Mouse (Mus musculus): ENCODE data around the gene Trmt61a. TPM values are rescaled to one million over a fixed set of nuclear protein-coding genes. Genes with fewer than 3 reads are reported as not detected.

Gene Trmt61a
- 7.4 and 8.5 TPM in 2 replicates for polyA plus RNA-seq (2015; fragmentation: Nextera tagmentation; extraction: Ambion mirVana)

DNA sequence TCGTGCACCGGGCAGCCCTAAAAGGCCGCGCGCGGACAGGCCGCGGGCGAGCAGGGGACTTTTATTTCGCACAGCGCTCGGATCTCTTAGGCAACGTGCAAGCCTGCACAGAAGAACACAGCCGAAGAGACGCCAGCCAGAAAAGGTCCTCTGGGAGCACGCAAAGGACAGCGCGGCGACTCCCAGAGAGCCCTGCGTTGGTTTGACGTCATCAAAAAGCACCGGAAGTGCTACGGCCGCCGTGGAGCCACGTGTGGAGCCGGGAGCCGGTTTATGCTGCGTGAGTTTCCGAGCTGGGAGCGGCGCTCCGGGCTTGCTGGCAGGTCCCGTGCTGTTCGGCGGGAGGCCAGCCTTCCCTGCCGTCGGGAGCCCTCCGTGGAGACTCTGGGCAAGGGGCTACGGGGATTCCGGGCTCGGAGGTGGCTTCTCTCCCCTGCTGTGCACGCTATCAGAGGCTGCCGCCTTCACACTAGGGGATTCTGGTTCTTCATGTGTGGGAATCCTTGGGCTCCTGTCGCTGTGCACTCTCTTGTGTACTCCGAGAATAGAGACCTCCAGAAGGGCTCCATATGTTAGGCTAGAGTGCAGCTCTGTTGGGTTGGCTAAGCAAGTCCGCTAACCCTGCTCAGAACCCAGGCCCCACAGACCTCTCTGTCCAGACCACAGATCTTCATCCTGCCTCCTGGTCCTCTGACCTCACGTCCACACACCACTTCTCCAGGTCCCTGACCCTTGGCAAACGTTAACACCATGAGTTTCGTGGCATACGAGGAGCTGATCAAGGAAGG, at the start of gene Trmt61a:
Trmt61a (plus strand) TSS at position 224 of the 788 bp plus-strand sequence.
- ATAC-seq (ENCODE audit: low FRiP score, low TSS enrichment) = peak; percentile 91
- peaks cover 11% of the 10 kb centered on the region for H3K4me1 ChIP-seq (replicated peaks; ENCODE audit: control insufficient read depth, insufficient read depth)
- peak; percentile 93 for DNase-seq (ENCODE audit: low spot score)
- H3K36me3 ChIP-seq (ENCODE audit: control insufficient read depth, insufficient read depth, low read length) = no peaks in the 10 kb centered on the region
- peak within 1 kb of the TSS; percentile 81 for H3K4me3 ChIP-seq (ENCODE audit: low read depth, low read length)
- H3K4me2 ChIP-seq (replicated peaks; ENCODE audit: low read depth) = peak within 1 kb of the TSS; percentile 93
- no peaks in the 10 kb centered on the region for H3K9me3 ChIP-seq (ENCODE audit: control insufficient read depth, low read length)
- peak within 1 kb of the TSS; percentile 95 for H3K27ac ChIP-seq (replicated peaks)
- TF ChIP-seq EP300 (optimal IDR thresholded peaks at IDR 0.05) = no peak
- TF ChIP-seq CTCF (IDR thresholded peaks at IDR 0.05; ENCODE audit: low read depth) = no peak
- WGBS = 1% methylated on average over 50 of the region's 51 CpGs
- H3K27me3 ChIP-seq (ENCODE audit: control insufficient read depth, insufficient read depth, low read length) = no peaks in the 10 kb centered on the region
- H3K9ac ChIP-seq (ENCODE audit: low read length) = peak within 1 kb of the TSS; percentile 67

DNA sequence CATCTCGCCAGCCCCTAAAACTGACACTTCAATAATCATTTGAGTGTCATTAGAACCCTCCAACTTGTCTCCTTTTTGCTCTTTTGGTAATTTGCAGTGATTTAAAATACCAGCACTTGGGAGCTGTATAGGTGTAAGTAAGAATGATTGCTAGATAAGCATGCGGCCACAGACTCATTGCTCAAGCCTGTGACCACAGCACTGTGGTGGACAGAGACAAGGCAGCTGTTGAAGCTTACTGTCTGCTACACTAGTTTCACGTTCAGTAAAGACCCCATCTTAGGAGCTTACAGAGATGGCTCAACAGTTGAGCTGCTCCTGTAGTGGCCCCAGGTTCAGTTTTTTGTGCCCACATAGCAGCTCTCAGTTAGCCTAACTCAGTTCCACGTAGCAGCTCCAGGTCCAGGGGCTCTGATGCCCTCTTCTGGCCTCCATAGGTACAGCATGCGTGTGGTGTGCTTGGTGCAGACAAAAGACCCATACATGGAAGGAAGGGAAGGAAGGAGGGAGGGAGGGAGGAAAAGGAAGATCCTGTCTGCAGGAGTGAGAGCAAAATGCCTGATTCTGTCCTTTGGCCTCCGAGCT, 29.8 kb upstream of the Trmt61a start:
- Histone ChIP-seq H3K4me1 (replicated peaks; ENCODE audit: control insufficient read depth, insufficient read depth) (no peaks in the 10 kb centered on the region), H3K4me3 (ENCODE audit: low read depth, low read length) (no peak overlapping the region), H3K36me3 (ENCODE audit: control insufficient read depth, insufficient read depth, low read length) (peaks cover 18% of the 10 kb centered on the region; the same call in 1 of the 2 replicates), H3K27ac (replicated peaks) (no peak overlapping the region), H3K4me2 (replicated peaks; ENCODE audit: low read depth) (no peak overlapping the region), H3K9me3 (ENCODE audit: control insufficient read depth, low read length) (no peaks in the 10 kb centered on the region), H3K27me3 (ENCODE audit: control insufficient read depth, insufficient read depth, low read length) (no peaks in the 10 kb centered on the region), H3K9ac (ENCODE audit: low read length) (no peak overlapping the region)
- 49% methylated on average over 6 of the region's 6 CpGs for WGBS
- TF ChIP-seq CTCF (IDR thresholded peaks at IDR 0.05; ENCODE audit: low read depth) = peak; percentile 91
- TF ChIP-seq EP300 (optimal IDR thresholded peaks at IDR 0.05) = no peak
- peak; percentile 68 for DNase-seq (ENCODE audit: low spot score)
- peak; percentile 65 for ATAC-seq (ENCODE audit: low FRiP score, low TSS enrichment)

DNA sequence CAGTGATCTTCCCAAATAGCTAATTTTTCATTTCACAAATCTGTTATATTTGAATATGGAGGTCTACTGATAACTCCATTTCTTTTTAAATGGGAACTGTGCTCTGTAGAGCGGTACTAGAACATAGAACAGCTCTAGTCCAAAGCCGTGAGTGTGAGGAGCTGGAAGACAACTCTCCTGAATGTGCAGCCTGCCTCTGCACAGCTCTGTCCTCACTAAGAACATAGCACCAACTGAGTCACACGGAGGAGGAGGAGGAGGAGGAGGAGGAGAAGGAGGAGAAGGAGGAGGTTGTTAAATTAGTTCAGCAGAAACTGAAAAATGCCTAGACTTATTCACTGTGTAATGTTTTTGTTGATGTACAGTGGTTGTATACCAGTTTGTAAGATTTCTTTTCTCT, 25.0 kb upstream of the Trmt61a start:
- no peak overlapping the region for H3K4me2 ChIP-seq (replicated peaks; ENCODE audit: low read depth)
- H3K27ac ChIP-seq (replicated peaks) = no peak overlapping the region
- 87% methylated on average over 3 of the region's 3 CpGs for WGBS
- no peak overlapping the region for H3K4me3 ChIP-seq (ENCODE audit: low read depth, low read length)
- H3K9me3 ChIP-seq (ENCODE audit: control insufficient read depth, low read length) = no peaks in the 10 kb centered on the region
- ATAC-seq (ENCODE audit: low FRiP score, low TSS enrichment) = no peak
- DNase-seq (ENCODE audit: low spot score) = no peak
- TF ChIP-seq CTCF (IDR thresholded peaks at IDR 0.05; ENCODE audit: low read depth) = no peak
- TF ChIP-seq EP300 (optimal IDR thresholded peaks at IDR 0.05) = no peak
- no peaks in the 10 kb centered on the region for H3K27me3 ChIP-seq (ENCODE audit: control insufficient read depth, insufficient read depth, low read length)
- peaks cover 17% of the 10 kb centered on the region for H3K36me3 ChIP-seq (ENCODE audit: control insufficient read depth, insufficient read depth, low read length)
- H3K4me1 ChIP-seq (replicated peaks; ENCODE audit: control insufficient read depth, insufficient read depth) = no peaks in the 10 kb centered on the region
- no peak overlapping the region for H3K9ac ChIP-seq (ENCODE audit: low read length)

DNA sequence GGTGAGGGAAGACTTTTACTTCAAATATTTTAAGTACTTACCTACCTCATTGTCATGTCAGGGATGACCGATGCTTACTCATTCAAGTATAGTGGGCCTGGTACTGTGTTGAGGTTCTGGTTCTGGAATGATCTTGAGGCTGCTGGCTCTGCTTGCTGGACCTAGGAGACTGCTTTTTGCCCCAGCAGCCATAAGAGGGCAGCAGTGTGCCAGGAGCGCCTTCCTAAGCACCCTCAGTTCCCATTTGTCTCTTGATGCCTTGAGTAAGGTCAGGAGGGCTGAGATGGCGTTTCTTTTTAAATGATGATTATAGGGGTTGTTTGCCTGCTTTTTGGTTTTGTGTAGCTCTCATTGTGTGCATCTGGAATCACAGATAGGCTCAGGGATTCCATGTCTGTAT, 24.5 kb upstream of the Trmt61a start:
- no peak overlapping the region for H3K9ac ChIP-seq (ENCODE audit: low read length)
- 17% methylated on average over 3 of the region's 3 CpGs for WGBS
- ATAC-seq (ENCODE audit: low FRiP score, low TSS enrichment) = peak; percentile 69; the same call in 1 of the 2 replicates
- no peak overlapping the region for H3K4me3 ChIP-seq (ENCODE audit: low read depth, low read length)
- no peaks in the 10 kb centered on the region for H3K9me3 ChIP-seq (ENCODE audit: control insufficient read depth, low read length)
- no peaks in the 10 kb centered on the region for H3K27me3 ChIP-seq (ENCODE audit: control insufficient read depth, insufficient read depth, low read length)
- no peak overlapping the region for H3K27ac ChIP-seq (replicated peaks)
- no peak for TF ChIP-seq EP300 (optimal IDR thresholded peaks at IDR 0.05)
- peak; percentile 94 for TF ChIP-seq CTCF (IDR thresholded peaks at IDR 0.05; ENCODE audit: low read depth)
- DNase-seq (ENCODE audit: low spot score) = peak; percentile 71
- H3K4me2 ChIP-seq (replicated peaks; ENCODE audit: low read depth) = no peak overlapping the region
- no peaks in the 10 kb centered on the region for H3K4me1 ChIP-seq (replicated peaks; ENCODE audit: control insufficient read depth, insufficient read depth)
- H3K36me3 ChIP-seq (ENCODE audit: control insufficient read depth, insufficient read depth, low read length) = peaks cover 17% of the 10 kb centered on the region

DNA sequence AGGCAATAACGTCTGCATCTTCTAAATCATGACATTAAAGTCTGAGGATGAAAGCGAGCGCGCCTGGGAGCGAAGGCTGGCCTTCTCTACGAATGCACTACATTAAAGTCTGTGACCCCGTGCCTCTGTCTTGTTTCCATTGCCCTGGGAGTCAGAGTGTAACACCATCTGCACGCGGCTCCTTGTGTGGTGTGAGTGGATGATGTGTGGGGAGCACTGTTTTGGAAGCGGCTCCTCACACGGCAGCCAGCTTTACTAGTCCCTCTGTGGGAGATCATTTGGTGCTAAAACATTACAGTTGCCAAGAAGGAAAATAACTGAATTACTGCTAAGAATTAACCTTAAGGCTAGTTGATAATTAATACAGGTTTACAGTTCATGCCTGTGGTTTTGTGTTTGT, 22.2 kb upstream of the Trmt61a start:
- TF ChIP-seq EP300 (optimal IDR thresholded peaks at IDR 0.05) (no peak), CTCF (IDR thresholded peaks at IDR 0.05; ENCODE audit: low read depth) (no peak)
- WGBS = 88% methylated on average over 11 of the region's 11 CpGs
- Histone ChIP-seq H3K4me2 (replicated peaks; ENCODE audit: low read depth) (no peak overlapping the region), H3K4me3 (ENCODE audit: low read depth, low read length) (no peak overlapping the region), H3K27ac (replicated peaks) (no peak overlapping the region), H3K4me1 (replicated peaks; ENCODE audit: control insufficient read depth, insufficient read depth) (no peaks in the 10 kb centered on the region), H3K9me3 (ENCODE audit: control insufficient read depth, low read length) (no peaks in the 10 kb centered on the region), H3K27me3 (ENCODE audit: control insufficient read depth, insufficient read depth, low read length) (no peaks in the 10 kb centered on the region), H3K9ac (ENCODE audit: low read length) (no peak overlapping the region), H3K36me3 (ENCODE audit: control insufficient read depth, insufficient read depth, low read length) (peaks cover 13% of the 10 kb centered on the region)
- DNase-seq (ENCODE audit: low spot score) (no peak), ATAC-seq (ENCODE audit: low FRiP score, low TSS enrichment) (no peak)

DNA sequence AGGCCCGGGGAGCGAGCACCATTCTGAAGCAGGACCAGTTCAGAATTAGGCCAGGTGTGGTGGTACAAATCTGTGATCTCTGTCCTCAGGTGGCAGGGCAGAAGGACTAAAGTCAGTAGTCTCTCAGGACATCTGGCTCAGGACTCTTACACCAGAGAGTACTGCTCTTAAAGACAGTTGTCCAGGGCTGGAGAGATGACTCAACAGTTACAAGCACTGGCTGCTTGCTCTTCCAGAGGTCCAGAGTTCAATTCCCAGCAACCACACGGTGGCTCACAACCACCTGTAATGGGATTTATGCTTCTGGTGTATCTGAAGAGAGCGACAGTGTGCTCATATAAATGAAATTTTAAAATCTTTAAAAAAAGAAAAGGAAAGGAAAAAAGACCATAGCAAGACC, 18.6 kb upstream of the Trmt61a start:
- H3K4me3 ChIP-seq (ENCODE audit: low read depth, low read length) = no peak overlapping the region
- H3K27me3 ChIP-seq (ENCODE audit: control insufficient read depth, insufficient read depth, low read length) = no peaks in the 10 kb centered on the region
- WGBS = 93% methylated on average over 4 of the region's 4 CpGs
- DNase-seq (ENCODE audit: low spot score) (no peak), ATAC-seq (ENCODE audit: low FRiP score, low TSS enrichment) (no peak)
- TF ChIP-seq EP300 (optimal IDR thresholded peaks at IDR 0.05) (no peak), CTCF (IDR thresholded peaks at IDR 0.05; ENCODE audit: low read depth) (no peak)
- no peak overlapping the region for H3K4me2 ChIP-seq (replicated peaks; ENCODE audit: low read depth)
- H3K27ac ChIP-seq (replicated peaks) = no peak overlapping the region
- no peaks in the 10 kb centered on the region for H3K9me3 ChIP-seq (ENCODE audit: control insufficient read depth, low read length)
- no peaks in the 10 kb centered on the region for H3K4me1 ChIP-seq (replicated peaks; ENCODE audit: control insufficient read depth, insufficient read depth)
- no peak overlapping the region for H3K9ac ChIP-seq (ENCODE audit: low read length)
- peaks cover 11% of the 10 kb centered on the region for H3K36me3 ChIP-seq (ENCODE audit: control insufficient read depth, insufficient read depth, low read length)

All from stomach, postnatal 0 days (tissue).